Mouse (Mus musculus): Measurements from ENCODE around the gene Shkbp1.

DNA sequence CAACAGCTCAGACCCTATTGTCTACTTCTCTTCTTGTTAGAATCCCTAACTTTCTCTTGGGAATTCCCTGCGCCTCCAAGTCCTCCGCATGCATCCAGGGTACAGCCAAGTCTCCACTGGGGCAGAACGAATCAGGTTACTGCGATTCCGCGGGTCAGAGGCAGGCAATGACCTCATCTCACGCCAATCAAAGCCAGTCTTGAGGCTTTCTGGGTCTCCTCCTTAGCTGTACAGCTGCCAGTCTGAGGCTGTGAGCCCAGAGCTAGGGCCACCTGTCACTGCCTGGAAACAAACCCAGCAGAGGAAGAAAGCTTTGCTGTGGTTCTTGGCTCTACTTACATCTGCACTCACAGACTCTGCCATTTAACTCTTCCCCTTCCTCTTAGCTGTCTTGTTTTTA, 39.9 kb downstream of the Shkbp1 start:
- TF ChIP-seq POLR2A (IDR thresholded peaks at IDR 0.05; ENCODE audit: insufficient read depth, low read length), result no peak
- no peak for TF ChIP-seq CTCF (IDR thresholded peaks at IDR 0.05; ENCODE audit: low read depth, low read length)

All from ES-Bruce4 (cell line).